Mouse (Mus musculus) neural tube, embryonic 11.5 days (tissue): ENCODE measurements around the gene Fam161b. TPM values are rescaled to one million over a fixed set of nuclear protein-coding genes. Genes with fewer than 3 reads are reported as not detected.
"Not testable (repeated sequence)": the region's sequence is repeated elsewhere in the genome, so short reads cannot be mapped to it uniquely, and the experiment has no call there.

Source experiments
- ATAC-seq: fragments of 200-750 bp; cut with Nextera tagmentation; 2 replicates; pipeline ENCODE4 v1.8.0; 2017; ENCODE audit warnings: moderate number of reproducible peaks, mild to moderate bottlenecking, moderate TSS enrichment, moderate library complexity; ENCODE audit not compliant: insufficient read depth, low FRiP score, low TSS enrichment
- DNase-seq: peaks from one replicate; pipeline ENCODE4 v3.0.0-alpha.2; 2015; ENCODE audit warnings: low spot score
- H3K27ac ChIP-seq: fragments of 300-500 bp; sonication (generic); 2 replicates; pipeline ENCODE4 v1.5.1; 2014; ENCODE audit warnings: low read depth, mild to moderate bottlenecking, low read length
- H3K27me3 ChIP-seq: fragments of 300-500 bp; sonication (generic); 2 replicates; pipeline ENCODE4 v1.6.1; 2014; ENCODE audit warnings: mild to moderate bottlenecking, low read length, mixed read lengths; ENCODE audit not compliant: control insufficient read depth, insufficient read depth
- H3K36me3 ChIP-seq: fragments of 300-500 bp; sonication (generic); 2 replicates; pipeline ENCODE4 v1.6.1; 2014; ENCODE audit warnings: mild to moderate bottlenecking, low read length, moderate library complexity, mixed read lengths; ENCODE audit not compliant: control insufficient read depth, insufficient read depth
- H3K4me1 ChIP-seq: fragments of 300-500 bp; sonication (generic); 2 replicates; pipeline ENCODE4 v1.6.1; 2014; ENCODE audit warnings: low read length, mixed read lengths; ENCODE audit not compliant: control insufficient read depth, insufficient read depth
- H3K4me2 ChIP-seq: fragments of 300-500 bp; sonication (generic); 2 replicates; pipeline ENCODE4 v1.6.1; 2014; ENCODE audit warnings: low read depth, mild to moderate bottlenecking, moderate library complexity
- H3K4me3 ChIP-seq: fragments of 300-500 bp; sonication (generic); 2 replicates; pipeline ENCODE4 v1.5.1; 2014; ENCODE audit warnings: low read depth, low read length
- H3K9ac ChIP-seq: fragments of 300-500 bp; sonication (generic); 2 replicates; pipeline ENCODE4 v1.6.1; 2014; ENCODE audit warnings: mild to moderate bottlenecking, low read length
- H3K9me3 ChIP-seq: fragments of 300-500 bp; sonication (generic); 2 replicates; pipeline ENCODE4 v1.6.1; 2016; ENCODE audit warnings: low read length; ENCODE audit not compliant: control insufficient read depth
- WGBS: fragments of 180-500 bp; shearing (Covaris S2); extraction: QIAGEN DNeasy Blood & Tissue Kit; methylation state at CpG from one replicate; pipeline ENCODE4 v1.1.7; 2014; 5-methylcytosine and 5-hydroxymethylcytosine counted together
- polyA plus RNA-seq: library from polyadenylated mRNA; unstranded; fragments of >200 nt; fragmentation: Nextera tagmentation; extraction: Ambion mirVana; gene quantifications from 2 replicates; pipeline ENCODE4 v1.2.1, GENCODE M21; 2014

Fam161b gene
- polyA plus RNA-seq, 1 experiment from 2014 or later, result 7.5 TPM

GRCm38 (mm10) chr12:84362872-84363271, 1.2 kb upstream of the Fam161b start:
- H3K9ac ChIP-seq, result no peak overlapping the region
- 77% methylated on average over 2 of the region's 2 CpGs for WGBS
- DNase-seq, result no peak

GRCm38 (mm10) chr12:84358699-84359098, 2.9 kb downstream of the Fam161b start:
- not testable (repeated sequence) for H3K4me2 ChIP-seq, H3K27ac ChIP-seq, H3K4me3 ChIP-seq, H3K36me3 ChIP-seq, H3K27me3 ChIP-seq, DNase-seq, ATAC-seq, H3K9ac ChIP-seq, H3K4me1 ChIP-seq, H3K9me3 ChIP-seq
- WGBS, result 94% methylated on average over 2 of the region's 2 CpGs

More at GRCm38 (mm10) chr12:84362872-84363271, 1.2 kb upstream of the Fam161b start:
- peaks cover 7% of the 10 kb centered on the region; the same call in 1 of the 2 replicates for H3K4me1 ChIP-seq
- H3K4me3 ChIP-seq, result peak overlapping the region; percentile 69
- H3K36me3 ChIP-seq, result peaks cover 3% of the 10 kb centered on the region; the same call in 1 of the 2 replicates
- H3K9me3 ChIP-seq, result no peaks in the 10 kb centered on the region
- ATAC-seq, result no peak
- H3K27me3 ChIP-seq, result no peaks in the 10 kb centered on the region
- no peak overlapping the region for H3K27ac ChIP-seq
- H3K4me2 ChIP-seq, result peak overlapping the region; percentile 74

DNA sequence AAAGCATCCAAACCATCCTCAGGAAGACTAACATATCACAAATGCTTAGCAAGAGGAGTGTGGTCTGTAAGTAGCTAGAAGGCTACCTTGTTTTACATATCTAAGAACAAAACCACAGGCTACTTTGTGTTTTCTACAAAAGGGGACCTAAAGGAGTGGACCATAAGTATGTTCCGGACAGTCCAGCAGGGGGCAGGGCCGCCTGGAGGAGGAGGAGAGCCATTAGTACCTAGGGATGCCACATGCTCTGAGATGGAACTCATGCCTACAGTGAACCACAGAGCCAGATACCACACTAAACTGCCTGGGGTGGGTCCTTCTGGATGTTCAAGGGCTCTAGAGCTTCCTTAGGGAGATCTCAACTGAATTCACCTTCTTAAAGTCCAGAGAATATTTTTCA, 14.4 kb downstream of the Fam161b start:
- Histone ChIP-seq H3K9me3 (no peaks in the 10 kb centered on the region), H3K4me3 (no peak overlapping the region), H3K27me3 (no peaks in the 10 kb centered on the region), H3K4me2 (no peak overlapping the region), H3K9ac (no peak overlapping the region), H3K36me3 (peaks cover 2% of the 10 kb centered on the region; the same call in 1 of the 2 replicates), H3K27ac (no peak overlapping the region), H3K4me1 (no peaks in the 10 kb centered on the region)
- ATAC-seq (no peak), DNase-seq (peak; percentile 40)
- 39% methylated on average over 2 of the region's 2 CpGs for WGBS

- Histone ChIP-seq H3K4me3 (no peak overlapping the region), H3K4me1 (no peaks in the 10 kb centered on the region), H3K27me3 (no peaks in the 10 kb centered on the region), H3K4me2 (no peak overlapping the region), H3K9ac (no peak overlapping the region), H3K9me3 (no peaks in the 10 kb centered on the region), H3K27ac (no peak overlapping the region), H3K36me3 (peaks cover 9% of the 10 kb centered on the region)
- DNase-seq (no peak), ATAC-seq (no peak)
- 92% methylated on average over 11 of the region's 11 CpGs for WGBS
These were observed 24.5 kb downstream of the Fam161b start for GRCm38 (mm10) chr12:84336963-84337625.

DNA sequence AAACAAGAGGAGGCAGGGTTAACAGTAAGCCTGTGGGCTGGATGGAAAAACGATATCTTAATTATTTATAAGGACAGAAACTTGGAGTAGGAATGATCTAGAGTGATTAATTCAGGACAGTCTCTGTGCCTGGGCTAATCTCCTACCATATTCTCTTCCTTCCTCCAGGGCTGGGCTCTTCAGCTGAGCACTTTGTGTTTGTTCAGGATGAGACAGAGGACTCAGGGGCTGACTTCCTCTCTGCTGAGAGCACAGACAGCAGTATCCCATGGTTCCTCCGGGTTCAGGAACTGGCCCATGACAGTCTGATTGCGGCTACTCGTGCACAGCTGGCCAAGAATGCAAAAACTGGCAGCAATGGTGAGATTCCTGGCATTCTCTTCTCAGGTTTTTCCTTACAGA, 34.5 kb downstream of the Fam161b start:
- Histone ChIP-seq H3K4me2 (no peak overlapping the region), H3K4me1 (no peaks in the 10 kb centered on the region), H3K4me3 (no peak overlapping the region), H3K36me3 (peaks cover 9% of the 10 kb centered on the region), H3K27ac (no peak overlapping the region), H3K9me3 (no peaks in the 10 kb centered on the region), H3K9ac (no peak overlapping the region), H3K27me3 (no peaks in the 10 kb centered on the region)
- no peak for DNase-seq
- 86% methylated on average over 4 of the region's 4 CpGs for WGBS
- ATAC-seq, result no peak

- Histone ChIP-seq H3K27ac (peak within 1 kb of the TSS; percentile 89), H3K4me3 (peak within 1 kb of the TSS; percentile 98), H3K4me1 (peaks cover 10% of the 10 kb centered on the region), H3K27me3 (no peaks in the 10 kb centered on the region), H3K9me3 (no peaks in the 10 kb centered on the region), H3K36me3 (no peaks in the 10 kb centered on the region), H3K9ac (peak within 1 kb of the TSS; percentile 97), H3K4me2 (peak within 1 kb of the TSS; percentile 84)
- peak; percentile 89 for DNase-seq
- under 1% methylated on average over 69 of the region's 77 CpGs for WGBS
- ATAC-seq, result peak; percentile 96
These were observed 44.7 kb downstream of the Fam161b start, which contains the start of gene Zfp410 for GRCm38 (mm10) chr12:84316721-84317621. Zfp410 (plus strand) TSS chr12:84316852.

- Histone ChIP-seq H3K4me2 (peak overlapping the region; percentile 84), H3K4me1 (peaks cover 10% of the 10 kb centered on the region), H3K9me3 (no peaks in the 10 kb centered on the region), H3K36me3 (no peaks in the 10 kb centered on the region), H3K4me3 (peak overlapping the region; percentile 98), H3K27ac (no peak overlapping the region), H3K9ac (peak overlapping the region; percentile 97), H3K27me3 (no peaks in the 10 kb centered on the region)
- ATAC-seq, result no peak
- no peak for DNase-seq
- 51% methylated on average over 7 of the region's 7 CpGs for WGBS
These were observed 45.6 kb downstream of the Fam161b start for GRCm38 (mm10) chr12:84316006-84316405.

DNA sequence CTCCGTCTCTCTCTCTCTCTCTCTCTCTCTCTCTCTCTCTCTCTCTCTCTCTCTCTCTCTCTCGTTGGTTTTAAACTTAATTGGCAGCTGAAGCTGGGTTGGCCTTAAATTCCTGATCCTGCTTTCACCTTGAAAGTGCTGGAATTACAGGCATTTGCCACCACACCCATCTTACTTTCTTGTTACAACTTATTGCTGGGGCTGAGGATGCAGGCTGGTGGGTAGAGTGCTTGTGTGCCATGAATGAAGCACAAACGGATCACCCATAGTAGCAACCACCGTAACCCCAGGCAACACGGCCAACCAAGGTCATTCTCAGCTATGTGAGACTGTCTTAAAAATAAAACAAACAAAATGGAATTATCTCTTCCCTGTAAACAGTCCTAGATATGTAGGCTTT, 50.3 kb downstream of the Fam161b start:
- Histone ChIP-seq H3K27ac (no peak overlapping the region), H3K4me1 (no peaks in the 10 kb centered on the region), H3K4me3 (no peak overlapping the region), H3K27me3 (no peaks in the 10 kb centered on the region), H3K36me3 (no peaks in the 10 kb centered on the region), H3K9me3 (no peaks in the 10 kb centered on the region), H3K4me2 (no peak overlapping the region), H3K9ac (no peak overlapping the region)
- no peak for DNase-seq
- ATAC-seq, result no peak
- 88% methylated on average over 3 of the region's 5 CpGs for WGBS
